Mouse (Mus musculus): ENCODE results near the gene Xylt1.

DNA sequence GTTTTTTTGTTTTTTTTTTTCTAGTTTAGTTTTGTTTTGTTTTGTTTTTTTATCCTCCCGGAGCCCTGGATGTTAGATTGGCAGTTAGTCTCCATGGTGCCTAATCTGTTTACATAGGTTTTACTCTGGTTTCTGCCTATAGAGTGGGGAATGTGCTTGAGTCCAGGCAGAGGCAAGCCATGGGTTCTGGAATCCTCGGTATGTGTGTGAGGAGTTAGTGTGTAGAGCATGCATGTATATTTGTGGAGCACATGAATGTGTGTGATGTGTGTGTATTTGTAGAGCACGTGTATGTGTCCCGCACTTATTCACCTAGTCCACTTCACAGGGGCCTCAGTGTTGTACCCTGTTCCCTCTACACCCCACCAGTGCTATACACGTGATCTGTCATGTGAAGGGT lies 48.7 kb downstream of the Xylt1 start:
- TF ChIP-seq CTCF (IDR thresholded peaks at IDR 0.05; ENCODE audit: borderline replicate concordance, insufficient read depth, low read depth, low read length) (no peak), POLR2A (IDR thresholded peaks at IDR 0.05; ENCODE audit: borderline replicate concordance, insufficient read depth, low read length) (no peak)
